Mouse (Mus musculus) liver, embryonic 13.5 days (tissue): ENCODE results near the gene Taf1c. TPM values are rescaled to one million over a fixed set of nuclear protein-coding genes. Genes with fewer than 3 reads are reported as not detected.

Source experiments
- ATAC-seq: fragments of 200-750 bp; cut with Nextera tagmentation; 2 replicates; pipeline ENCODE4 v1.8.0; 2017; ENCODE audit warnings: low read depth, mild to moderate bottlenecking, moderate number of reproducible peaks, moderate library complexity
- DNase-seq: peaks from one replicate; pipeline ENCODE4 v3.0.0; 2022
- H3K27ac ChIP-seq: fragments of 300-500 bp; sonication (generic); 2 replicates; pipeline ENCODE4 v1.5.1; 2015; ENCODE audit warnings: moderate library complexity, mild to moderate bottlenecking, inconsistent platforms
- H3K27me3 ChIP-seq: fragments of 300-500 bp; sonication (generic); 2 replicates; pipeline ENCODE4 v1.6.1; 2015; ENCODE audit warnings: mild to moderate bottlenecking, inconsistent platforms
- H3K36me3 ChIP-seq: fragments of 300-500 bp; sonication (generic); 2 replicates; pipeline ENCODE4 v1.6.1; 2015; ENCODE audit warnings: mild to moderate bottlenecking, inconsistent platforms
- H3K4me1 ChIP-seq: fragments of 300-500 bp; sonication (generic); replicated peaks from 2 replicates; pipeline ENCODE4 v1.6.1; 2015; ENCODE audit warnings: inconsistent platforms
- H3K4me2 ChIP-seq: fragments of 300-500 bp; sonication (generic); 2 replicates; pipeline ENCODE4 v1.6.1; 2015; ENCODE audit warnings: inconsistent platforms, mild to moderate bottlenecking, moderate library complexity
- H3K4me3 ChIP-seq: fragments of 300-500 bp; sonication (generic); replicated peaks from 2 replicates; pipeline ENCODE4 v1.5.1; 2015; ENCODE audit warnings: mild to moderate bottlenecking, inconsistent platforms
- H3K9ac ChIP-seq: fragments of 300-500 bp; sonication (generic); 2 replicates; pipeline ENCODE4 v1.6.1; 2015; ENCODE audit warnings: mild to moderate bottlenecking, inconsistent platforms
- H3K9me3 ChIP-seq: fragments of 300-500 bp; sonication (generic); replicated peaks from 2 replicates; pipeline ENCODE4 v1.6.1; 2016; ENCODE audit warnings: inconsistent platforms
- WGBS: fragments of 180-500 bp; shearing (Covaris S2); methylation state at CpG from one replicate; pipeline ENCODE4 v1.1.7; 2015; ENCODE audit not compliant: insufficient replicate concordance; 5-methylcytosine and 5-hydroxymethylcytosine counted together
- polyA plus RNA-seq: library from polyadenylated mRNA; unstranded; fragments of >200 nt; fragmentation: Nextera tagmentation; extraction: Ambion mirVana; gene quantifications from 2 replicates; pipeline ENCODE4 v1.2.1, GENCODE M21; 2015

The Taf1c gene
- polyA plus RNA-seq, 1 experiment from 2014 or later, result 6.6 TPM

GRCm38 (mm10) chr8:119555861-119556260 lies 49.2 kb downstream of the Taf1c start:
- H3K4me1 ChIP-seq, result peaks cover 78% of the 10 kb centered on the region

GRCm38 (mm10) chr8:119552967-119553366 lies 52.1 kb downstream of the Taf1c start:
- WGBS, result 41% methylated on average over 2 of the region's 2 CpGs
- DNase-seq, result no peak
- H3K4me3 ChIP-seq, result no peak overlapping the region
- peaks cover 11% of the 10 kb centered on the region for H3K36me3 ChIP-seq
- peak; percentile 64 for ATAC-seq
- H3K4me2 ChIP-seq, result peak overlapping the region; percentile 21; the same call in 1 of the 2 replicates
- H3K4me1 ChIP-seq, result peaks cover 71% of the 10 kb centered on the region
- 0 out of 2 replicates have a peak overlapping the region, but pooled peaks have one; percentile 13 for H3K27ac ChIP-seq
- no peaks in the 10 kb centered on the region for H3K27me3 ChIP-seq
- H3K9ac ChIP-seq, result peak overlapping the region; percentile 15; the same call in 1 of the 2 replicates
- H3K9me3 ChIP-seq, result no peaks in the 10 kb centered on the region

More at GRCm38 (mm10) chr8:119555861-119556260, 49.2 kb downstream of the Taf1c start:
- peak overlapping the region; percentile 87; the same call in 1 of the 2 replicates for H3K9ac ChIP-seq
- 85% methylated on average over 6 of the region's 6 CpGs for WGBS
- no peak overlapping the region for H3K4me3 ChIP-seq
- H3K27ac ChIP-seq, result no peak overlapping the region
- no peak for ATAC-seq
- H3K27me3 ChIP-seq, result no peaks in the 10 kb centered on the region
- no peak for DNase-seq
- 0 out of 2 replicates have a peak, but pooled peaks cover 7% of the 10 kb centered on the region for H3K36me3 ChIP-seq
- H3K4me2 ChIP-seq, result no peak overlapping the region
- no peaks in the 10 kb centered on the region for H3K9me3 ChIP-seq

GRCm38 (mm10) chr8:119548560-119549113 lies 56.4 kb downstream of the Taf1c start:
- Histone ChIP-seq H3K4me1 (peaks cover 28% of the 10 kb centered on the region), H3K4me3 (no peak overlapping the region), H3K9ac (no peak overlapping the region), H3K27me3 (no peaks in the 10 kb centered on the region), H3K36me3 (peaks cover 44% of the 10 kb centered on the region), H3K9me3 (no peaks in the 10 kb centered on the region), H3K27ac (no peak overlapping the region), H3K4me2 (no peak overlapping the region)
- ATAC-seq, result no peak
- DNase-seq, result no peak
- 73% methylated on average over 7 of the region's 7 CpGs for WGBS

Other genes with a start within 250 kb of the Taf1c start
- gene Mlycd, start 210.3 kb downstream of the Taf1c start, polyA plus RNA-seq, result 7.3 and 7.7 TPM in 2 replicates
- 13.0 and 14.8 TPM in 2 replicates for gene Osgin1, start 171.1 kb downstream of the Taf1c start, polyA plus RNA-seq
- 0.05 TPM in 1 of 2 replicates, not detected in the other for gene Necab2, start 158.5 kb downstream of the Taf1c start, polyA plus RNA-seq
- gene Slc38a8, start 103.5 kb downstream of the Taf1c start, polyA plus RNA-seq, result not detected in 2 replicates
- gene Mbtps1, start 46.5 kb downstream of the Taf1c start, polyA plus RNA-seq, result 27.7 and 32.1 TPM in 2 replicates
- gene Hsdl1, start 30.0 kb downstream of the Taf1c start, polyA plus RNA-seq, result 18.5 and 19.8 TPM in 2 replicates
- 0.05 and 0.07 TPM in 2 replicates for gene Dnaaf1, start 30.0 kb downstream of the Taf1c start, polyA plus RNA-seq
- not detected in 2 replicates for gene Adad2, start 7.5 kb upstream of the Taf1c start, polyA plus RNA-seq
- not detected in 2 replicates for gene Kcng4, start 30.5 kb upstream of the Taf1c start, polyA plus RNA-seq
- 1.2 and 1.3 TPM in 2 replicates for gene Wfdc1, start 61.1 kb upstream of the Taf1c start, polyA plus RNA-seq
- gene Atp2c2, start 94.8 kb upstream of the Taf1c start, polyA plus RNA-seq, result 0.07 and 0.20 TPM in 2 replicates
- 4.3 and 4.5 TPM in 2 replicates for gene Tldc1, start 173.2 kb upstream of the Taf1c start, polyA plus RNA-seq
- gene Cotl1, start 235.3 kb upstream of the Taf1c start, polyA plus RNA-seq, result 28.7 and 32.8 TPM in 2 replicates